ENCODE assay signal across 9 mouse cellular contexts in genomic region chr8:124294900-124295299, GRCm38 (mm10).
DNase-seq lines count a peak whose midpoint lies in the region; ATAC-seq and TF ChIP-seq lines count a peak whose summit lies in the region.
"Had no signal": no experiment of that assay in that cellular context is flagged by ENCODE, and none has a peak within 500 bp of the region (broad histone marks: within the 10 kb centered on the region; RNA-seq: fewer than 3 reads in every experiment).

No protein-coding gene starts in this region.

- H3K4me3 ChIP-seq in hindbrain, embryonic 10.5 days = no peak overlapping the region
- no peak overlapping the region for H3K4me3 ChIP-seq in hindbrain, embryonic 14.5 days (replicated peaks; ENCODE audit: low read length)
- no peak overlapping the region for H3K4me3 ChIP-seq in liver, embryonic 14.5 days (ENCODE audit: insufficient read depth in 1 of 2, low read depth in 2 of 2, low read length in 2 of 2)
- no peak overlapping the region for H3K4me3 ChIP-seq in cerebellum, adult 2 months (replicated peaks; ENCODE audit: insufficient read depth, low read depth, low read length)

- DNase-seq in hindbrain, embryonic 10.5 days (ENCODE audit: low spot score) = no peak
- DNase-seq in hindbrain, embryonic 14.5 days (ENCODE audit: low spot score) = no peak
- DNase-seq in 416B (ENCODE audit: low read depth) = peak; percentile 71
- peak; percentile 87 for DNase-seq in MN1 (ENCODE audit: low spot score)
- DNase-seq in liver, embryonic 14.5 days (ENCODE audit: low read depth in 3 of 3, low spot score in 3 of 3) = no peak
- DNase-seq in layer of hippocampus, postnatal 14 days (ENCODE audit: low spot score in 2 of 2) = no peak
- no peak for DNase-seq in cerebellum, adult 2 months
- DNase-seq: cerebellum, postnatal 10 days had no signal

- no peak for TF ChIP-seq CTCF in liver, embryonic 14.5 days (IDR thresholded peaks at IDR 0.05; ENCODE audit: low read depth)
- no peak for TF ChIP-seq CTCF in cerebellum, adult 2 months (IDR thresholded peaks at IDR 0.05; ENCODE audit: borderline replicate concordance, insufficient read depth, low read depth, low read length)

- TF ChIP-seq POLR2A in cerebellum, adult 2 months (IDR thresholded peaks at IDR 0.05; ENCODE audit: borderline replicate concordance, insufficient read depth, low read length) = no peak

- H3K4me1 ChIP-seq in hindbrain, embryonic 10.5 days (replicated peaks) = peaks cover 28% of the 10 kb centered on the region
- peaks cover 21% of the 10 kb centered on the region for H3K4me1 ChIP-seq in hindbrain, embryonic 14.5 days (replicated peaks; ENCODE audit: control insufficient read depth, insufficient read depth, low read length)
- H3K4me1 ChIP-seq in liver, embryonic 14.5 days (replicated peaks; ENCODE audit: control insufficient read depth in 2 of 2, insufficient read depth in 2 of 2, low read length in 1 of 2) = peaks cover 0 to 19% of the 10 kb centered on the region in 2 experiments; a peak in 3 of 4 replicates
- H3K4me1 ChIP-seq in cerebellum, adult 2 months (ENCODE audit: control insufficient read depth, insufficient read depth, low read length) = peaks cover 40% of the 10 kb centered on the region

- no peaks in the 10 kb centered on the region for H3K27me3 ChIP-seq in hindbrain, embryonic 10.5 days (ENCODE audit: insufficient read depth, poor library complexity, severe bottlenecking)
- H3K27me3 ChIP-seq in hindbrain, embryonic 14.5 days (ENCODE audit: control insufficient read depth, insufficient read depth, low read length) = no peaks in the 10 kb centered on the region
- no peaks in the 10 kb centered on the region for H3K27me3 ChIP-seq in liver, embryonic 14.5 days (ENCODE audit: control insufficient read depth, insufficient read depth, low read length)
- H3K27me3 ChIP-seq in cerebellum, adult 2 months (ENCODE audit: control insufficient read depth, insufficient read depth, low read length) = no peaks in the 10 kb centered on the region

- WGBS in hindbrain, embryonic 10.5 days = 84% methylated on average over 10 of the region's 10 CpGs
- WGBS in hindbrain, embryonic 14.5 days = 55% methylated on average over 10 of the region's 10 CpGs
- WGBS in liver, embryonic 14.5 days (ENCODE audit: insufficient replicate concordance) = 19% methylated on average over 10 of the region's 10 CpGs
- 76% methylated on average over 10 of the region's 10 CpGs for WGBS in cerebellum, adult 2 months

- peak overlapping the region; percentile 76 for H3K27ac ChIP-seq in hindbrain, embryonic 10.5 days
- H3K27ac ChIP-seq in hindbrain, embryonic 14.5 days = no peak overlapping the region
- H3K27ac ChIP-seq in liver, embryonic 14.5 days = no peak overlapping the region
- no peak overlapping the region for H3K27ac ChIP-seq in cerebellum, adult 2 months (ENCODE audit: insufficient read depth, low read length)

- H3K36me3 ChIP-seq in hindbrain, embryonic 10.5 days = peaks cover 28% of the 10 kb centered on the region
- H3K36me3 ChIP-seq in hindbrain, embryonic 14.5 days (replicated peaks; ENCODE audit: control insufficient read depth, insufficient read depth) = no peaks in the 10 kb centered on the region
- H3K36me3 ChIP-seq in liver, embryonic 14.5 days (replicated peaks; ENCODE audit: control insufficient read depth, insufficient read depth, low read depth) = no peaks in the 10 kb centered on the region

- TF ChIP-seq EP300 in liver, embryonic 14.5 days (IDR thresholded peaks at IDR 0.05; ENCODE audit: low read depth) = no peak

- H3K4me2 ChIP-seq in hindbrain, embryonic 14.5 days (replicated peaks) = no peak overlapping the region
- no peak overlapping the region for H3K4me2 ChIP-seq in liver, embryonic 14.5 days (ENCODE audit: low read depth)

- H3K9me3 ChIP-seq in hindbrain, embryonic 10.5 days = no peaks in the 10 kb centered on the region
- no peaks in the 10 kb centered on the region for H3K9me3 ChIP-seq in hindbrain, embryonic 14.5 days (ENCODE audit: control insufficient read depth, low read length)
- no peaks in the 10 kb centered on the region for H3K9me3 ChIP-seq in liver, embryonic 14.5 days (ENCODE audit: control insufficient read depth, low read length)

- H3K9ac ChIP-seq in hindbrain, embryonic 14.5 days = no peak overlapping the region
- no peak overlapping the region for H3K9ac ChIP-seq in liver, embryonic 14.5 days (replicated peaks)

- ATAC-seq in hindbrain, embryonic 14.5 days (ENCODE audit: low FRiP score) = no peak
- 0 out of 2 replicates have a peak, but pooled peaks have one; percentile 47 for ATAC-seq in liver, embryonic 14.5 days (ENCODE audit: insufficient read depth)
- no peak for ATAC-seq in erythroid progenitor cell, adult 5-6 weeks (replicated peaks; ENCODE audit: low FRiP score, poor library complexity, severe bottlenecking)

Comparison
In these comparisons a context has a peak if more than half of its experiments do, and no peak if none do; other contexts are left out.
1. DNase-seq: peak in 416B (single experiment) and MN1 (single experiment); none in hindbrain, embryonic 10.5 days (single experiment), hindbrain, embryonic 14.5 days (single experiment), liver, embryonic 14.5 days (0 of 3), layer of hippocampus, postnatal 14 days (0 of 2) and cerebellum, adult 2 months (0 of 2).